In the genomic region with DNA sequence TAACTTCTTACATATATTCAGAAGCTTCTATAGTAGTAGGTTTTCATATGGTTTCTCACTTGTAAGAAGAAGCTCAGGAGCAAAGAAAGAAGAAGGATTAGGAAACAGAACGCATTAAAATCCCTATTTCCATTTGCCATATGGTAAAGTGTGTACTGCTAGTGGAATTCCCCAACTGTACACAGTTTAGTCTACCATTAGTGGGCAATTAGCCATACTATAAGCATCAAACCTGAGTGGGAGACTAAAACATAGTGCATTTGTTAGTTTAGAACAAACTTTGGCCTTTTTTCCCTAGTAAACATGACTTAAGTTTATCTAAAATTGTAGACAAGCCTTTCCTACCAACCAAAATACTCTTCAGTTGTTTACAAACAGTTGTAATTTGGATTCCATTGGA, we compare ENCODE assay signal across 23 mouse cellular contexts. TPM values are rescaled to one million over a fixed set of nuclear protein-coding genes. Genes with fewer than 3 reads are reported as not detected.
"Had no signal": no experiment of that assay in that cellular context is flagged by ENCODE, and none has a peak within 500 bp of the region (broad histone marks: within the 10 kb centered on the region; RNA-seq: fewer than 3 reads in every experiment).

No protein-coding gene starts in this region.

- H3K36me3 ChIP-seq: neural tube, embryonic 13.5 days; neural tube, embryonic 15.5 days; stomach, embryonic 15.5 days had no signal

- H3K9me3 ChIP-seq: neural tube, embryonic 13.5 days; neural tube, embryonic 15.5 days; stomach, embryonic 15.5 days had no signal

- H3K9ac ChIP-seq: neural tube, embryonic 13.5 days; neural tube, embryonic 15.5 days; stomach, embryonic 15.5 days had no signal

- H3K27me3 ChIP-seq: neural tube, embryonic 13.5 days; neural tube, embryonic 15.5 days; stomach, embryonic 15.5 days had no signal

- H3K4me1 ChIP-seq: stomach, embryonic 15.5 days had no signal

- H3K4me3 ChIP-seq: neural tube, embryonic 13.5 days; neural tube, embryonic 15.5 days; stomach, embryonic 15.5 days had no signal

- H3K27ac ChIP-seq: neural tube, embryonic 13.5 days; neural tube, embryonic 15.5 days; stomach, embryonic 15.5 days; stomach, postnatal 0 days had no signal

- DNase-seq: retina, postnatal 1 day; right cerebral cortex, adult 18-20 months; right cerebral cortex, postnatal 14 days; right cerebral cortex, postnatal 25 days; right cerebral cortex, postnatal 4 days; spleen, adult 18-20 months; thymus, adult 18-20 months; thymus, adult 2 months; thymus, postnatal 14 days; thymus, postnatal 25 days; thymus, postnatal 36 days; thymus, postnatal 4 days had no signal

- H3K4me2 ChIP-seq: neural tube, embryonic 13.5 days; neural tube, embryonic 15.5 days; stomach, embryonic 15.5 days had no signal

RNA-seq across cellular contexts. Expression of a gene that starts 33.4 kb away (rescaled TPM):
- polyA plus RNA-seq: neural tube, embryonic 13.5 days; neural tube, embryonic 14.5 days; neural tube, embryonic 15.5 days; small intestine, adult 2 months; spleen, adult 2 months; stomach, embryonic 14.5 days; stomach, embryonic 15.5 days; stomach, embryonic 16.5 days; stomach, postnatal 0 days; thymus, adult 2 months; thymus, postnatal 0 days; urinary bladder, adult 2 months had no signal
